Mouse (Mus musculus): ENCODE measurements around the gene Shisa8.

Shisa8 gene

DNA sequence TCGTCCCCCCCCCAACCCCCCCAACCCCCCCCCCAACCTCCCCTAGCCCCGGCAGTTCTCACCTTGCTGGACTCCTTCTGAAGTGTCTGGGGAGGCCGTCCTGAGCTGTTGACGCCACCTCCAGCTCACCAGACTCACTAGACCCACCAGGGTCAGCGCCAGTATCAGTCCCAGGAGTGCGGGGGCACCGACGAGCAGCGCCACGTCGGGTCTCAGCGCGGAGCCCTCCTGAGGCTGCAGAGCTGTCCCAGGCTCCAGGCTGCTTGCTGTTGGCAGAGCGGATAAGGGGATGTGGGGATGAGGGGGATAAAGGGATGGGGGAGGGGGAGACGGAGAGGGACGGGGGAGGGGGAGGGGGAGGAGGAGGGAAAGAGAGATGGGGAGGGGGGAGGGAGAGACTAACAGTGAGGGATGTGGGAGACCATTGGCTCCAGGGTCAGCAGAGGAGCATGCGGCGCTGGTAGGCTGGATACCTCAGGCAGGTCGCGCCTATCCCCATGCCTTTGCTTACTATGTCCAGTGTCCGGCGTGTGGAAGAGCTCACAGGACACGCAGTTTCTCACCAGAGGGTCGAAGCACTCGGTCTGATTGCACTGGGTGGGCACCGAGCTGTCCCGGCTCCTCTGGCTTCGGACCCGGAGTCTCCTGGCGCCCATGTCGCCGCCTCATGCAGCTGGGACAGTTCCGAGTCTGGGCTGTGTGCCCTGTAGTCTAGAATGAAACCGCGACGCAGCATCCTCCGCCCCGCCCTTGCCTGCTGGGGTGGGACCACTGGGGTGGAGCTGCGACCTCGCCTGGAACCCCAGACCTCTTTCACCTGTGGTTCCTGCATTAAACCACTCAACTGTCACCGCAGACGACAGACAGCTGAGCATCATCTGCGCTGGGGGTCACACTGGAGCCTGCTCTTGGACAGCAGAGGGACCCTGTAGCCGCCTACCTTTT lies 11.3 kb upstream of the Shisa8 start, which contains the start of gene Tnfrsf13c:
Gene Tnfrsf13c (minus strand): TSS at position 713 of the 945 bp plus-strand sequence.
- ATAC-seq (ENCODE audit: insufficient number of reproducible peaks, low FRiP score, low TSS enrichment): no peak

DNA sequence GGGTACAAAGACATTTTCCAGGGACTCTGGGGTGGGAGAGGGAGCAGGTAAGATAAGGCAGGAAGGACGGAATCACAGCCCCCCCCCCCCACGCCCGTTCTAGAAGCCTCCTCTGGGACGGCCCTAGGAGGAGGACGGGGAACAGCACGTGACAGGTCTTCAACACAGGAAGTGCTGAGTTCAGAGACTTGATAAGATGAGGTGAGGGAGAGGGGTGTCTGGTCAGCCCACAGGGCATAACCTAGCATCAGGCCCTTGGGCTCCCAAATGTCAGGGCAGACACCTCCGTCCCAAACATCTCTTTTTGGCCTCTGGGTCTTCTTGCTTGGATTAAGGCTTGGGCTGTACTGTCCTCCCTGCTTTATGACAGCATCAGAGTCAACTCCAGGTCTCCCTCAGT lies 10.6 kb upstream of the Shisa8 start:
- ATAC-seq (ENCODE audit: insufficient number of reproducible peaks, low FRiP score, low TSS enrichment): no peak

DNA sequence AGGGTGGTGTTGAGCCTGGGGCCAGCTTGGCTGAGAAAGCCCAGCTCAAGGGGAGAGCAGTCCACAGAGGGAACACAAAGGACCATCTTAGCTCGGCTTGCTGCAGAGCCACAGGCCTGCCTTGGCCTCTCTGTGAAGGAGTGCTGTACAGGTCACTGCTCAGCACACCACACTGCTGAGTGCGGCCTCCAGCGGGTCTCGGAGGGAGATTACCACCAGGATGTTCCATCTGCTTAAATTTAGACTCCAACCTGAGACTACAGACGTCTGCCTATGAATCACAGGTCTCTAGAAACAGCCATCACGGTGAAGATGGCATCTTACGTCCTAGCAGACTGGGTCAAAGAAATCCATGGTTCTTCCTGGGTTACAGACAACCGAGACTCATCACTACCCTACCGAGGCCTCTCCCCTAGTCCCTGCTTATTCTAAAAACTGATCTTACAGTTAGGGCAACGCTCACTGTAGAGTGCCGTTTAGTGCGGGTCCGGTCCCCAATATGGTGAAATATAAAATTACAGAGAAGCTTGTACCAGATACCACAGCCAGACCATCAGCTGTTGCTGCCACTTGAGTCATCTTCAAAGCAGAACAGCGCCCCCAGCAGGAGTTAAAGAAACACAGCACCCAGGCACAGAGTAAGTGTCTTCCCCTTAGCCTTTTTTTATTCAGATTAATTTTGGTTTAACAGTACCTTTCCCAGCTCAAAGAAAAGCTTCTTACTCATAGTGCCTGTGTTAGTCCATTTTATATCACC lies 8.7 kb upstream of the Shisa8 start:
- no peak for ATAC-seq (ENCODE audit: insufficient number of reproducible peaks, low FRiP score, low TSS enrichment)

DNA sequence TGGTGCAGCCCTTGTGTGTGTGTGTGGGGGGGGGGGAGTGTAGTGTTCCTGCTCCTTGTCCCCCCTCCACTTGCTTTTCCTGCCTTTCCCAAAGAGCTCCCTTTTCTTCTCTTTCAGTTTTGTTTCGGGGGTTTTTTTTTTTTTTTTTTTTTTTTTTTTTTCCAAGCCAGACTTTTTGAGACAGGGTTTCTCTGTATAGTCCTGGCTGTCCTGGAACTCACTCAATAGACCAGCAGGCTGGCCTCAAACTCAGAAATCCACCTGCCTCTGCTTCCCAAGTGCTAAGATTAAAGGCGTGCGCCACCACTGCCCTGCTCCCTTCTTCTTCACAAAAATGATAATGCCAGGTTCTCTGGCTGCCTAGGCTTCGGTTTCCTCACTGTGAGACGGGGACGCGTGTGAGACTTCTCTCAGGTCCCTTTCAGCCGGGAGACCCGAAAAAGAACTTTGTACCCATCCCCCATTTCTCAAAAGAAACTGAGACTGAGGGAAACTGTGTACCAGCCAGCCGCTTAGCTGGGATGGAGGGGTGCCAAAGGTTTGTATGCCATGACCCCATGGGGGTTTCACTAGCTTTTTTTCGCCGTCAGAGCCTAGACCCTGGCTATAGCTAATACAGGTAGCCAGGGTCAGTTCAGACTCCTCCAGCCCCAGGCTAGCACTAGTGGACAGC lies 7.5 kb upstream of the Shisa8 start:
- no peak for ATAC-seq (ENCODE audit: insufficient number of reproducible peaks, low FRiP score, low TSS enrichment)

DNA sequence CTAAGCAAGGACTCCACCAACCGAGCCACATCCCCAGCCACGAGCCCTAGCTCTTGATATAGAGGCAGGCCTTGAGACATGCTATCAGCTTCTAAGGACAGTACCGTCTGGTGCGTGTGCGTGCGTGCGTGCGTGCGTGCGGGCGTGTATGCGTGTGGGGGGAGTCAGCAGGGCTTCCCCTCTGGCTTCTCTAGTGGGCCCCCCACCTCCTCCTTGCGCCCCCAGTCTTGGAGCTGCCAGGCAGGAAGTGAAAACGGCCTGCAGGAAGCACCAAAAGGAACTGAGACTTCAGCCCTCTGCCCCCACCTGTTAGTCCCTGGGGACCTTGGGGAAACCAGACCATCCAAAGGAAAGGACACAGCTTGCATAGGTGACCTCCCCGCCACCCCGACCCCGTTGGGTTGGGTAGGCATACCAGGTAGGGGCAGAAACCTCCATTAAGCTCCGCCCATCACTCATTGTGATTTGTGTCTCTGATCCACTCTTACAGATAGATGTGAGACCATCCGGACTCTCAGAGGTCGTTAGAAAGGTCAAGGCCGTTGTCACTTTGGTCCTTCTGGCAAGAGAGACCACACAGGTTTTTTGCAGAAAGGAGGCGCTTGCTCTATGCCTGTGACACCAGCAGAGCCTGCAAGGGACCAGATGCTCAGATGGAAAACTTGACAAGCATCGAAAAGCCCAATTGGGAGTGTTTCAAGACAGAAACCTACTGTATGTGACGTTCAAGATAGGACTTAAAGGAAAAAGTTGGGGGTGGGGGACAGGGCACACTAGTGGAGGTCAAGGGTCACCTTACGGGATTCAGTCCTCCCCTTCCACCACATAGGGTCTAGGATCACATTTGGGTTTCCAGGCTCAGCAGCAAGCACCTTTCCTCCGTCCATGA lies 6.4 kb upstream of the Shisa8 start:
- no peak for ATAC-seq (ENCODE audit: insufficient number of reproducible peaks, low FRiP score, low TSS enrichment)

DNA sequence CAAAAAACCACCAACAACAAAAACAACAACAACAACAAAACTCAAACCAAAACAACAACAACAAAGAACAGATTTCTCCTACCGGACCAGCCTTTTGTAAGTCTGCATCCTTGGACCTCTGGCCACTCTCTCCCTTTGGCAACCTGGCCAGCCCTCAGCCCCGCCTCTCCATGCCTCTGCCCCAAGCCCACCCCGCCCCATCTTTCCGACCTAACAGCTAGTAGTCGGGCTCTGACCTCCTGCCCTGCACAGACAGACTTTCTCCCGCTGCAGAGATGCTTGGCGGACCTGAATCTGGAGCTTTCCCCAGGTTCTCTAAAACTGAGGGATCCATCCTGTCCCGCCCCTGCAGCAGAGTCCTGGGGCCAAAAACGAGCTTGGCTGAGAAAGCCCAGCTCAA lies 5.4 kb upstream of the Shisa8 start:
- ATAC-seq (ENCODE audit: insufficient number of reproducible peaks, low FRiP score, low TSS enrichment): no peak

DNA sequence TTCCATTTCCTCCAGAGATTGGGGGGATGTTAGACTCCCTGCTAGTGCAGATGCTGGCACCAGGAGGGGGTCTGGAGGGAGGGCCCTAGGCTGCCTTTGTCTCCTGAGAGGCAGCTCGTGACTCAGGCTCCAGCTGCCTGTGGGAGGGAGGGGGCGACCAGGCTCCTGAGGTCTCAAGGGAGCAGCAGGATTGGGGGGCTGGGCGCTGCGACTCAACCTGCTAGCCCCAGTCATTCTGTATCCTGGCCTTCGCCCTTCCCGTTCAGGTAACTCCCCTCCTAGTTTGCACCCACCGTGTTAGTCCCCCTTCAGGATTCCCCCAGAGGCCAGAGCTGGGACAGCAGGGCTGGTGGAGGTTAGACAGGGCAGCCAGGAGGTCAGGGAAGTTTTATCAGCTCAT lies 4.4 kb upstream of the Shisa8 start:
- ATAC-seq (ENCODE audit: insufficient number of reproducible peaks, low FRiP score, low TSS enrichment): no peak

DNA sequence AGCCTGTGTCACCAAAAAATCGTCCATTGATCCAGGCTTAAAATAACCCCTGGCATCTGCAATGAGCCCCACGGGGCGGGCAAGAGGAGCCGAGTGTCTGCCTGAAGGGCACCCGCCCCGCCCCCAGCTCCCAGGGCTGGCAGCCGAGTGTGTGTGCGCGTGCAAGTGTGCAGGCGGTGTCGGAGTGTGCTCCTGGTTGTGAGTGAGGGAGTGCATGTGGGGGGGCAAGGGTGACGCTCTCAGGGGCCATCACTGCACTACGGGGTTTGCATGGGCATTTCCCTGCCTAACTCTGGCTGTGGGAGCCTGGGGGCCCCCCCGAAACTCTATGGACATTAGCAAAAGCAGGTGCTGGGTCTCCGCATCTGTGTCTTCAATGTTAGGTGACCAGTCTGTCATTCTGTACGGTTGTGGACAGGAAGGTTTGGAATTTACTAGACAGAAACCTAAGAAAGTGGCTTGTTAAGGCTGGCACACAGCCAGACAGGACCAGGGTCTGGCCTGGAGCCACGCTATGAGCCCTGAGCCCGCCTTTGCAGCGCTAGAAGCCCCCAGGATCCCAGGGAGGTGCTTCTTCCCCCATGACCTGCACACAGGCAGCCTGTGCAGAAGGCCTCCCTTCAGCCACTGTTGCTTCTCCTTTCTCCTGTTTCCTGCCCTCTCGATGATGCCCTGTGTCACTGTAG lies 3.7 kb upstream of the Shisa8 start:
- no peak for ATAC-seq (ENCODE audit: insufficient number of reproducible peaks, low FRiP score, low TSS enrichment)

DNA sequence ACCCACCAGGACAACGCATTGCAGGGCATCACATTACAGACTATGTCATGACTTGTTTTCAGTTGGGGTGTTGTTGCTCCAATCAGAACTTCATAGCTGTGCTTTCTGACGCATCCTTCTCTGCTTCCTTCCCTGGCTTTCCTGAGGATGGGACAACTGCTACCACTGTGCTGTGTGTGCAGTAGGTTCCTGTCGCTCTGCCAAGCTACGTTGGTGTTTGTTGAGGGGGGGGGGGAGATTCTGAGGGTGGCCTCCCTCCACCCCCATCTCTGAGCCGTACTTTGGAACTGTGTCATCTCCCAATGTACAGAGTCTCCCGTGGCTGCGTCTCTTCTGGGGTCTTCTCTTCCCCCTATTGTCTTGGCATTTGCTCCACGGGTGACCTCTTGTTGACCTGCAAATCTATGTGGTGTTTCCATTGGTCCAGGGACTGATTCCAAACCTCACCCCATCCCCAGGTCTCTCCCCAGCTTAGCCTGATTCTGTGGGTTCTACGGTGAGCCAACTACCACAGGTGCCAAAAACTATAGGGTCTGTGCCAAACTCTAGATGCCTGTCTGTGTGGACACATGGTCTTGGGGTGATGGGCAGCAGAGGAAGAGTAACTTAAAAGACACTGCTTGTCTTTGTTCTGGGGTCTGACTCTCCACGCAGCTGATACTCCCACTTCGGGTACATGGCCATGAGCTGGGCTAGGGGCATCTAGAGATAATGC lies 2.9 kb upstream of the Shisa8 start:
- 0 out of 2 replicates have a peak, but pooled peaks have one; percentile 11 for ATAC-seq (ENCODE audit: insufficient number of reproducible peaks, low FRiP score, low TSS enrichment)

DNA sequence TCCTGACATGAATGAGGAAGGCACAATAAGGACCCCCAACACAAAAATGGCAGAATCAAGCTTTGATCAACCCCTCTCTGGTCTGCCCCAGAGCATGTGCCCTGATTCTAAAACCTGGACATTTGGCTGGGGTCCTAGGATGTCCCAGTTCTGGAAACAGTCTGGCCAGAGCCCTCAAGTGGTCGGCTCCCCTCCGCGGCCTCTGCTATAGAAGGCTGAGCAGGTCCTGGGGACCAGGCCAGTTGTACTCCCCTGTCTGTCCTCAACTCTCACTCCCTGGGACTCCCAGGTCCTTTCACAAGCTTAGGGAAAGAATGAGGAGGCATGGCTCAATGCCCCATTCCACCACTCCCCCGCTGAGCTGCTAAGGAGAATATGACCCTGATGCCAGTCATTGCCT lies 607 bp upstream of the Shisa8 start:
- no peak for ATAC-seq (ENCODE audit: insufficient number of reproducible peaks, low FRiP score, low TSS enrichment)

DNA sequence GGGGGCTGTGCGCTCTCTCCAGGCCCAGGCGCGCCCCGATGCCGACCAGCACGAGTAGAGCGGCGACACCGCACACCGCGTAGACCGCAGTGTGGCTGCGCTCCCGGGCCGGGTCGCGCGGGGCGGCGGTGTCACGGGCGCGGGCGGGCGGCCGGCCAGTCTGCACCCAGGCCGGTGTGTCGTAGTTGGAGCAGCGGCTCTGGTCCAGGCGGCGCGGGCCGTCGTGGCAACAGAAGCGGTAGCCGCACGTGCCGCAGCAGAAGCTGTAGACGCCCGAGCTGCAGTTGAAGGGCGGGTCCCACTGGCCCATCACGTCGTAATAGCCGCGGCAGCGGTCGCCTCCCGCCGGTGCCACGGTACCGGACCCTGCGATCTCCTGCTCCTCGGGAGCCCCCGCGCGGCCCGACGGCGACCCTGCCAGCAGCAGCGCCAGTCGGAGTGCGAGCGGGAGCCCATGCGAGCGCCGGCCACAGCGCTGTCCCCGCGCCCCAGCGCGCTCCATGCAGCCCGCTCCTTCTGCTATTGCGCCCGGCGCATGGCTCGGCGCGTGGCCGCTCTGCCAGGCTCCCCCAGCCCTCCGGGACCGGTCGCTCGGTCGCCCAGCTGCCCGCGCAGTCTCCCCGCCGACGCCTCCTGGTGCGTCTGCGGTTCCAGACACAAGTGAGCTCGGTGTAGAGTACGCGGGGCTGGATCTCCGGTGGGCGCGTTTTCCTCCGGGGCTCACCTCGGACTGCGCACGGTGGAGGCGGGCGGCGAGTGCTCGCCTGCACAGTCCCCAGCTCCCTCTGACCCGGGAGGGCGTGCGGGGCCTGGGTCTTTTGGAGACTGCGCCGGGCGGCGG lies 484 bp downstream of the Shisa8 start:
- peak; percentile 37; the same call in 1 of the 2 replicates for ATAC-seq (ENCODE audit: insufficient number of reproducible peaks, low FRiP score, low TSS enrichment)

DNA sequence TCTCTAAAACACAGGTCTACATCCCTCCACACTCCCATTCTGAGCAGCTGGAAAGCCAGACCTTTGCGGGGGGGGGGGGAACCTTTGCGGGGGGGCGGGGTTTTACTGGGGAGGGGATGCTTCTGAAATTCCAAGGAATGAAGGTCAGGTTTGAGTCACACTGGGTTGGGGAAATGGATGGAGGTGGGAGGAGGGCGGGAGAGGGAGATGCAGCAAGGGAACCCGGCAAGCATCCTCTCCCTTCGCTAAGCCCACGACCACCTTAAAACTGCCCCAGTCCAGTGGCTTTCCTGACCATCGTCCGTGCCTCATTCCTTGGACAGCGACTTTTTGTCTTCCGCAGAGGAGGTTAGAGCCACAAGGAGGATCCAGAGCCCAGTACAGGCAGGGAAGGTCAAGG lies 1.3 kb downstream of the Shisa8 start:
- ATAC-seq (ENCODE audit: insufficient number of reproducible peaks, low FRiP score, low TSS enrichment): no peak

DNA sequence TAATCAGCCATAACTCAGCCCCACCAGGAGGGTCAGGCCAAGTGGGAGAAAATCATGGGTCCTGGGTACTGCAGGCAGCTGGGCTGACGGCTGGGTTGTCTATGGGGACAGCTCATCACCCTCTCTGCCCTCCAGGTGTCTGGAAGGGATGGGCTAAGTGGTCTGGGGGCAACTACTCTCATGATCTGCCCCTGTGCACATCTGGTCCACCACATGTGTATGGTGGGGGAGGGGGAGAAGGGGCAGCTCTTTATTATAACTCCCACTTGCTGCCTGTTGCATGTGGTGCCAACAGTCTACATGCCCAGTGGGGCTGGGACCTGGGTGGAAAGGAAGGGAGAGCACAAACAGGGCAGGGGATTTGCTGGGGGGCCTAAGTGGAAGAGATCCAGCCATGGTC lies 1.8 kb downstream of the Shisa8 start:
- ATAC-seq (ENCODE audit: insufficient number of reproducible peaks, low FRiP score, low TSS enrichment): no peak

DNA sequence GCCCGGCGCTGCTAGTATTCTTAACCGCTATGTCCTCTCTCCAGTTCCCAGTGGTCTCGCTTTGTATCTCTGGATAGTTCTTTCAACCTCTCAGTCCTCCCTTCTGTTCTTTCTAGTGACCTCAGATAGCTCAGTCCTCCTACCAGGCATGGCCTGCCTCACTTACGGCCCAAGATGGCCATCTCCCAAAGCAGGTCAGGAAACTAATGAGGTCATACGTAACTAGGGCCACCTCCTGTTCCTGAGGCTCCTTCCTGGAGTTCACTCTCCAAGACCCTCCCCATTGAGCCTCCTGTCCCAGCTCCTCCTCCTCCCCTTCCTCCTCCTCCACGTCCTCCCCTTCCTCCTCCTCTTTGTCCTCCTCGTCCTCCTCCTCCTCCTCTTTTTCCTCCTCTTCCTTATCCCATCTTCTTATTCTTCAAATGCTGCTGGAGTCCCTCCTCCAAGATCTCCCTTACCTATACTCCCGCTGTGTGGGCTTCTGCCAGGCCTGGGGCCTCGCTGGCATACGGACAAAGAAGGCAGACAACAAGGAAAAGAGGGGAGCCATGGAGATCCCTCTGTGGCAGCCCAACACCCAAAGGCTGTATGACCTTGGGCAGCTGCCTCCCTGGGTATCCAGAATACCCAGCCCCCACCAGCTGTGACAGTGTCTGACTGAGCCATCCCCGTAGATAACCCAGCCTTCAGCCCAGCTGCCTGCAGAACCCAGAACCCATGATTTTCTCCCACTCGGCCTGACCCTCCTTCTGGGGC lies 3.1 kb downstream of the Shisa8 start:
- no peak for ATAC-seq (ENCODE audit: insufficient number of reproducible peaks, low FRiP score, low TSS enrichment)

DNA sequence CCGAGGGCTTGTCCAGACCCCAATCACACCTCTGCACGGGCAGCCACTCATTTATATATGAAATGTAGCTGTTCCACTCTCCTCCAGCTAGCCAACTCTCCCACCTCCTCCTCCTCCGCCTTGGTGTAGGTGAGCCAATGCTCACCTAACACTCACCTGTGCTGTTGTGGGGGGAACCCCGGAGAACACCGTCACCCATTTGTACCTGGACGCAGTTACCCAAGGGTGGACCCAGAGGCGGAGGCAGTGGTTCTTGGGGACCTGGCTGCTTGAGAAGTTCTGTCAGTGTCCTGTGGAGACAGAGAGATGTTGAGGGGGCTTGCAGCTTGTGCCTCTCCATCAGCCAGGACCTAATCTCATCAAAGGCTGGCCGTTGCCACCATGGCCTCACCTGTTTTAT lies 4.3 kb downstream of the Shisa8 start:
- ATAC-seq (ENCODE audit: insufficient number of reproducible peaks, low FRiP score, low TSS enrichment): no peak

DNA sequence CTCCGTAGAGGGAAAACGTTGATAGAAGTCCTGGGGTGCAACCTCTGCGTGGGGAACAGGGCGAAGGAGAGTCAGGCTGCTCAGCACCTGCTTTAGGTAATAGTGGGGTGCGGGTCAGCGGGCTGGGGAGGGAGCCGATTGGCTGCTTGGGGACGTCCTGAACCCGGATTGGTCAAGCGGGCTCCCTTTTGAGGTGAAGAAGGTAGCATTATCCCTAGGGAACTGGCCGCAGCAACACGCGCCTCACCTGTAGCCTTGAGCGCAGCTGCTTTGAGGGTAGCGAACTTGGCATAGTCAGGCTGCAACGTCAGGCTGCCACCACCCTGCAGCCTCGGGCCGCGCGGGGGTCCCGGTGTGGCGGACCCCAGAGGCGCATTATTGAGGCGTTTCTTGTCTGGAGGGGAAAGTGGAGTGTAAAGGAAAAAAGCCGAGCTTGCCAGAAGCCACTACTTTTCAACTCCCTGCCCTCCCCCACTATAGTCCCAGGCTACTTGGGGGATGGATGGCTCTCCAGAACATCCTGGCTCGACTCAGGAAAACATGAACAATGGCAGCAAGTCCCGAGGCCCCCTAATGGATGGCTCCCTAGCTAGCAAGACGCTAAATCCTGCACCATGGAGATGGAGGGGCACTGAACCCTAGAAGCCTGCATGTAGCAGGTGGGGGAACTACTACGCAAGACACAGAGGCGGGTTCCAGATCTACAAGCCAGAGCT lies 5.0 kb downstream of the Shisa8 start:
- ATAC-seq (ENCODE audit: insufficient number of reproducible peaks, low FRiP score, low TSS enrichment): no peak

DNA sequence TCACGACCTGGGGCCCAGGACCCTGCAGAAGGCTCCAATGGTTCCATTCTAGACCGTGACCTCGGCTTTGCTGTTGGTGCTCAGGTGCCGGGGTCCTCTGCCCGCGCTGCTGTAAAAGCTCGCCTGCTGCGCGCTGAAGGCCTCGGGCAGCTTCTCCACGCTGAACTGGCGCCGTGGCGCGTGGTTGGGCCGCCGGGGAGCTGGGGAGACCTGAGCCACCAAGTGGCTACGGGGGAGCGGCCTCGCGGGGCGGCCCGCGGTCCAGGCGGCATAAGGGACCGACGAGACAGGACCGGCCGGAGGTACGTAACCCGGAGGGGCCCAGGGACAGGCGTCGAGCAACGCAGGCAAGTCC lies 5.5 kb downstream of the Shisa8 start:
- ATAC-seq (ENCODE audit: insufficient number of reproducible peaks, low FRiP score, low TSS enrichment): no peak
